In the genomic region with DNA sequence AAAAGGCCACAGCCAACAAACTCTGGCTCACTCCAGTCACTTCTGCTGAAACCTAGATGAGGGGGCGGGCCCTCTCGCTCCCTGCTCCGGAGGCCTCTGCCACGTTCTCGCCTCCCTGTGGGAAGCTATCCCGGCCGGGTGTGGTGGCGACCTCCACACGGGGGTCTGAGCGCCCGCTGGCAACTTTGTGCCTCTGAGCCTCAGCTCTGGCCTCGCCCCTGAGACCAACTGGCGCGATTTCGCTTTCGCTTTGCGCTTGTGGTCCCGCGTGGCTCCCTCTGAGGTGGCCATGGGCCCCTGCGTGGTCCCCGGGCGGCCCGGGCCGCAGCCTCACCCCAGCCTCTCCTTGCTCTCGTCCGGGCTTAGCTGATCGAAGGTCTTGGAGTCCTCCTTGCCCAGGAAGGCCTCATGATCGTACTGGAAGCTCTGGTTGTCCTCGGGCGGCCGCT, we compare ENCODE assay signal across 8 mouse cellular contexts. TPM values are rescaled to one million over a fixed set of nuclear protein-coding genes. Genes with fewer than 3 reads are reported as not detected.
DNase-seq lines count a peak whose midpoint lies in the region; ATAC-seq and TF ChIP-seq lines count a peak whose summit lies in the region.

No protein-coding gene starts in this region.

- peaks cover 24% of the 10 kb centered on the region for H3K4me1 ChIP-seq in intestine, embryonic 15.5 days (replicated peaks)
- peaks cover 14% of the 10 kb centered on the region for H3K4me1 ChIP-seq in liver, postnatal 0 days (ENCODE audit: insufficient read depth)
- H3K4me1 ChIP-seq in neural tube, embryonic 15.5 days: peaks cover 22% of the 10 kb centered on the region

- no peak for TF ChIP-seq EP300 in liver, postnatal 0 days (IDR thresholded peaks at IDR 0.05; ENCODE audit: low read depth)

- no peaks in the 10 kb centered on the region for H3K9me3 ChIP-seq in intestine, embryonic 15.5 days
- no peaks in the 10 kb centered on the region for H3K9me3 ChIP-seq in liver, postnatal 0 days (ENCODE audit: low read length)
- H3K9me3 ChIP-seq in neural tube, embryonic 15.5 days (replicated peaks): no peaks in the 10 kb centered on the region

- H3K27ac ChIP-seq in left cerebral cortex, adult 2 months: peak overlapping the region; percentile 44
- H3K27ac ChIP-seq in intestine, embryonic 15.5 days: peak overlapping the region; percentile 96
- peak overlapping the region; percentile 68 for H3K27ac ChIP-seq in liver, postnatal 0 days (ENCODE audit: low read depth)
- peak overlapping the region; percentile 81 for H3K27ac ChIP-seq in neural tube, embryonic 15.5 days (replicated peaks)

- H3K27me3 ChIP-seq in intestine, embryonic 15.5 days (replicated peaks): no peaks in the 10 kb centered on the region
- no peaks in the 10 kb centered on the region for H3K27me3 ChIP-seq in liver, postnatal 0 days (ENCODE audit: insufficient read depth, low read length)
- 0 out of 2 replicates have a peak, but pooled peaks cover 4% of the 10 kb centered on the region for H3K27me3 ChIP-seq in neural tube, embryonic 15.5 days (replicated peaks)

- H3K9ac ChIP-seq in intestine, embryonic 15.5 days: peak overlapping the region; percentile 90
- H3K9ac ChIP-seq in liver, postnatal 0 days (replicated peaks): peak overlapping the region; percentile 73
- H3K9ac ChIP-seq in neural tube, embryonic 15.5 days (replicated peaks): peak overlapping the region; percentile 66

- H3K36me3 ChIP-seq in intestine, embryonic 15.5 days: peaks cover 4% of the 10 kb centered on the region
- 0 out of 2 replicates have a peak, but pooled peaks cover 3% of the 10 kb centered on the region for H3K36me3 ChIP-seq in liver, postnatal 0 days (replicated peaks; ENCODE audit: insufficient read depth, low read length)
- H3K36me3 ChIP-seq in neural tube, embryonic 15.5 days: no peaks in the 10 kb centered on the region

- intact Hi-C loops in left cerebral cortex, adult 2 months (cut with DNase I): no loop called here
- intact Hi-C loops in left cerebral cortex, postnatal 14 days (cut with DNase I): no loop called here

- peak overlapping the region; percentile 73 for H3K4me2 ChIP-seq in intestine, embryonic 15.5 days (replicated peaks)
- H3K4me2 ChIP-seq in liver, postnatal 0 days (ENCODE audit: low read depth, low read length): peak overlapping the region; percentile 97
- H3K4me2 ChIP-seq in neural tube, embryonic 15.5 days: peak overlapping the region; percentile 98

- peak overlapping the region; percentile 84 for H3K4me3 ChIP-seq in left cerebral cortex, adult 2 months
- peak overlapping the region; percentile 80 for H3K4me3 ChIP-seq in intestine, embryonic 15.5 days (replicated peaks)
- peak overlapping the region; percentile 80 for H3K4me3 ChIP-seq in liver, postnatal 0 days (ENCODE audit: low read depth, low read length)
- H3K4me3 ChIP-seq in neural tube, embryonic 15.5 days (replicated peaks): peak overlapping the region; percentile 57

- peak; percentile 16 to 20 for DNase-seq in left cerebral cortex, adult 2 months (ENCODE audit: extremely low spot score in 1 of 2, low spot score in 2 of 2)
- DNase-seq in left cerebral cortex, postnatal 14 days (ENCODE audit: low spot score in 2 of 2): no peak
- peak; percentile 68 for DNase-seq in adrenal gland, postnatal 10 days
- DNase-seq in gastrocnemius, adult 8-10 months (ENCODE audit: low spot score in 2 of 2): peak; percentile 9 to 16
- peak; percentile 60 for DNase-seq in liver, postnatal 0 days

- ATAC-seq in intestine, embryonic 15.5 days: peak; percentile 70
- ATAC-seq in liver, postnatal 0 days: peak; percentile 65
- ATAC-seq in neural tube, embryonic 15.5 days (ENCODE audit: low FRiP score): peak; percentile 70
- no peak for ATAC-seq in erythroid progenitor cell, adult 5-6 weeks (replicated peaks; ENCODE audit: low FRiP score, poor library complexity, severe bottlenecking)

- 0% methylated on average over 31 of the region's 31 CpGs for WGBS in intestine, embryonic 15.5 days
- WGBS in liver, postnatal 0 days (ENCODE audit: insufficient replicate concordance): 2% methylated on average over 28 of the region's 31 CpGs
- under 1% methylated on average over 31 of the region's 31 CpGs for WGBS in neural tube, embryonic 15.5 days

- TF ChIP-seq CTCF in left cerebral cortex, adult 2 months (IDR thresholded peaks at IDR 0.05): no peak
- TF ChIP-seq CTCF in liver, postnatal 0 days (IDR thresholded peaks at IDR 0.05; ENCODE audit: low read depth): no peak

RNA-seq across cellular contexts. Expression of gene Rcn1, which starts 0.5 kb away (rescaled TPM):
- total RNA-seq in left cerebral cortex, adult 2 months (2021): 10 to 100 TPM; 18.2 to 22.8 TPM
- 10 to 100 TPM; 32.8 to 33.7 TPM for total RNA-seq in left cerebral cortex, postnatal 14 days (2021)
- 10 to 100 TPM; 63.7 to 86.3 TPM for total RNA-seq in adrenal gland, postnatal 10 days (2021)
- total RNA-seq in gastrocnemius, adult 8-10 months (2022): 1 to 10 TPM; 3.0 to 5.1 (median 4.1) TPM
- 125 and 137 TPM in 2 replicates for polyA plus RNA-seq in intestine, embryonic 15.5 days (2015; fragmentation: Nextera tagmentation; extraction: Ambion mirVana)
- polyA plus RNA-seq in liver, postnatal 0 days (2015; fragmentation: Nextera tagmentation; extraction: Ambion mirVana): 8.6 and 9.2 TPM in 2 replicates
- 73.5 and 85.4 TPM in 2 replicates for polyA plus RNA-seq in neural tube, embryonic 15.5 days (2015; fragmentation: Nextera tagmentation; extraction: Ambion mirVana)
- total RNA-seq in erythroid progenitor cell, adult 5-6 weeks (2015; ENCODE audit: low replicate concordance): 3.4 and 10.8 TPM in 2 replicates
- total RNA-seq in erythroid progenitor cell, adult 5-6 weeks (2017; ENCODE audit: low replicate concordance): 6.0 and 8.2 TPM in 2 replicates

Comparison
In these comparisons a context has a peak if more than half of its experiments do, and no peak if none do; other contexts are left out.
1. DNase-seq: peak in left cerebral cortex, adult 2 months (2 of 2), adrenal gland, postnatal 10 days (single experiment), gastrocnemius, adult 8-10 months (2 of 2) and liver, postnatal 0 days (single experiment); none in left cerebral cortex, postnatal 14 days (0 of 2).
2. H3K27ac ChIP-seq: peak in every context shown above with its lines; median percentile 96 in intestine, embryonic 15.5 days; 81 in neural tube, embryonic 15.5 days; 68 in liver, postnatal 0 days; 44 in left cerebral cortex, adult 2 months.
3. Peak in every context shown above with its lines, with median percentiles within 50 percentile points of each other: H3K4me3 ChIP-seq, H3K4me2 ChIP-seq and H3K9ac ChIP-seq.